Mouse (Mus musculus) heart, embryonic 12.5 days (tissue): ENCODE measurements around the gene Polr2c. TPM values are rescaled to one million over a fixed set of nuclear protein-coding genes. Genes with fewer than 3 reads are reported as not detected.
A peak's percentile ranks its signal among the peaks of the same experiment; 100 is the strongest.

Source experiments
- ATAC-seq: fragments of 200-750 bp; cut with Nextera tagmentation; 2 replicates; pipeline ENCODE4 v1.8.0; 2017; ENCODE audit warnings: moderate TSS enrichment, moderate library complexity; ENCODE audit not compliant: insufficient number of reproducible peaks, low FRiP score
- H3K27ac ChIP-seq: fragments of 300-500 bp; sonication (generic); 2 replicates; pipeline ENCODE4 v1.5.1; 2016; ENCODE audit warnings: mild to moderate bottlenecking, moderate library complexity; ENCODE audit not compliant: poor library complexity, severe bottlenecking
- H3K27me3 ChIP-seq: fragments of 300-500 bp; sonication (generic); replicated peaks from 2 replicates; pipeline ENCODE4 v1.6.1; 2016; ENCODE audit warnings: mild to moderate bottlenecking, moderate library complexity
- H3K36me3 ChIP-seq: fragments of 300-500 bp; sonication (generic); 2 replicates; pipeline ENCODE4 v1.6.1; 2016; ENCODE audit warnings: mild to moderate bottlenecking, moderate library complexity
- H3K4me1 ChIP-seq: fragments of 300-500 bp; sonication (generic); replicated peaks from 2 replicates; pipeline ENCODE4 v1.6.1; 2016; ENCODE audit warnings: mild to moderate bottlenecking
- H3K4me2 ChIP-seq: fragments of 300-500 bp; sonication (generic); 2 replicates; pipeline ENCODE4 v1.6.1; 2016; ENCODE audit warnings: mild to moderate bottlenecking, moderate library complexity
- H3K4me3 ChIP-seq: fragments of 300-500 bp; sonication (generic); 2 replicates; pipeline ENCODE4 v1.5.1; 2016; ENCODE audit warnings: mild to moderate bottlenecking
- H3K9ac ChIP-seq: fragments of 300-500 bp; sonication (generic); 2 replicates; pipeline ENCODE4 v1.6.1; 2016; ENCODE audit warnings: mild to moderate bottlenecking, moderate library complexity
- H3K9me3 ChIP-seq: fragments of 300-500 bp; sonication (generic); replicated peaks from 2 replicates; pipeline ENCODE4 v1.6.1; 2016; ENCODE audit warnings: mild to moderate bottlenecking, moderate library complexity
- WGBS: fragments of 180-500 bp; shearing (Covaris S2); methylation state at CpG from one replicate; pipeline ENCODE4 v1.1.7; 2016; 5-methylcytosine and 5-hydroxymethylcytosine counted together
- polyA plus RNA-seq: library from polyadenylated mRNA; unstranded; fragments of >200 nt; fragmentation: Nextera tagmentation; extraction: Ambion mirVana; gene quantifications from 2 replicates; pipeline ENCODE4 v1.2.1, GENCODE M21; 2016

The Polr2c gene
- polyA plus RNA-seq, 1 experiment from 2014 or later: 122 TPM

DNA sequence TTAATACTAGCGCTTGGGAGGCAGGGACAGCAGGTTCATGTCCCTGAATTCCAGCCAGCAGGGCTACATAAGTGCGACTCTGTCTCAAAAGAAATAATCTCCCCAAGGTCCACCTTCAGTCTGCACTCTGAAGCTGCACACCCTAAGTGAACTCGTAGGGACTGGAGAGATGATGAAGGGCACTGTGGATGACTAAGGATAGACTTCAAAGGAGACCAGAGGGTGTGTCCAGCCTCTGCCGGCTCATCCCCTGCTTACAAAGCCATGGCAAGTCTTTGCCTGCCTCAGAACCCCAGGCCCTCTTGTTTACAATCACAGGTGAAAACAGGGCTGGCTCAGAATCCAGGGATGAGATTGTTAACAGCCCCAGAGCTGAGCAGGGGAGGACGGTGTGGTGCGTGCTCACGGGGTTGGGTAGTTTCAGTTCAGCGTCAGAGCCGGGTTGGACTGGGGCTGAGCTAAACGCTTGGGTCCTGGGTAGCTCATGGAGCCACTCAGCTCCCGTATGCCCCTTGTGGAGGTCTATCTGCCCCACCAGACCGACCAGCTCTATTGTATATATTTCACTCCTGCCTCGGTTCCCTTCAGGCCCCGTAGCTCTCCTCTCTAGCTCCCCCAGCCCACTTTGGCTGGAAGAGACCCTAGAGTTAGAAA lies 31.3 kb downstream of the Polr2c start:
- H3K27ac ChIP-seq: no peak overlapping the region

DNA sequence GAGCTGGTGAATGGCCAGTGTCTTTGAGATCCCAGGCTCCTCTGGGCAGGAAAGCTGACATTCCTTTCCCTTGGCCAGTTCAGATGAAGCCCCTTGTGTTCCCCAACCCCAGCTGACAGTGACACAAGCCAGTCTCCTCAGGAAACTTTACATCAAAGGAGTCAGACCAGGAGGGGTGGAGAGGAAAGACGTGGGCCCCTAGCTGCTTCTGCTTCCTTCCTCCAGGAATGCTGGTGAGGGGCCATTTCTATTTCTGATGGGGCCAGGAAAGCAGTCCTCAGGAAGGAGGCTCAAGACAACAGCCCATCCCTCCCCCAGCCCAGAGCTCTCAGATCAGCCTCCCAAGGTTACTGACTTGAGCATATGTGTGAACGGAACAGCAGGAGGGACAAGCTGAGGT lies 35.7 kb downstream of the Polr2c start:
- Histone ChIP-seq H3K9ac (no peak overlapping the region), H3K4me1 (peaks cover 41% of the 10 kb centered on the region), H3K36me3 (no peaks in the 10 kb centered on the region), H3K4me2 (no peak overlapping the region), H3K27ac (peak overlapping the region; percentile 56), H3K4me3 (no peak overlapping the region), H3K9me3 (no peaks in the 10 kb centered on the region), H3K27me3 (no peaks in the 10 kb centered on the region)
- 8% methylated on average over 2 of the region's 2 CpGs for WGBS
- peak; percentile 64; the same call in 1 of the 2 replicates for ATAC-seq

More for the DNA sequence above, 31.3 kb downstream of the Polr2c start:
- peak; percentile 82 for ATAC-seq
- Histone ChIP-seq H3K4me2 (peak overlapping the region; percentile 51), H3K4me1 (peaks cover 27% of the 10 kb centered on the region), H3K9ac (no peak overlapping the region), H3K27me3 (no peaks in the 10 kb centered on the region), H3K9me3 (no peaks in the 10 kb centered on the region), H3K4me3 (no peak overlapping the region), H3K36me3 (no peaks in the 10 kb centered on the region)
- 27% methylated on average over 14 of the region's 14 CpGs for WGBS

DNA sequence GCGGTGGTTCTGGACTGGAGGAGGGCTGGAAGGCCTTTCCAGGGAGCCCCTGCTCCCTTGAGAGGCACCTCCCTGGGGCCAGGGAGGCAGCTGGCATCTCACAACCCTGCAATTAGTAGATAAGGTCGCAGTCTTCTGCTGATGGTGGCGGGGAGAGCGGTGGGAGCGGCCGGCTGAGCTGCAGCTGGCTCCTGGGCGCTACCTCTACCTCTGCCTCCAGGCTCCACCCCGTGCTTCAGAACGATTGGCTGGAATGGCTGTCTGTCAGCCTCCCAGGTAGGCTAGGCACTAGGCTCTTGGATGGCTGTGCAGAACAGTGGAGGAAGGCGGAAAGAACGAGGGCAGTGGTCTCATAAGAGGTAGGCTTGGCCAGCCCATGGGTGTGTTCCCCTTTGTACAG lies 42.0 kb downstream of the Polr2c start:
- Histone ChIP-seq H3K27me3 (no peaks in the 10 kb centered on the region), H3K36me3 (peaks cover 27% of the 10 kb centered on the region), H3K4me1 (peaks cover 52% of the 10 kb centered on the region), H3K4me3 (peak overlapping the region; percentile 21), H3K27ac (peak overlapping the region; percentile 95), H3K9me3 (no peaks in the 10 kb centered on the region), H3K9ac (peak overlapping the region; percentile 49), H3K4me2 (peak overlapping the region; percentile 66)
- WGBS: 6% methylated on average over 11 of the region's 11 CpGs
- peak; percentile 84 for ATAC-seq

DNA sequence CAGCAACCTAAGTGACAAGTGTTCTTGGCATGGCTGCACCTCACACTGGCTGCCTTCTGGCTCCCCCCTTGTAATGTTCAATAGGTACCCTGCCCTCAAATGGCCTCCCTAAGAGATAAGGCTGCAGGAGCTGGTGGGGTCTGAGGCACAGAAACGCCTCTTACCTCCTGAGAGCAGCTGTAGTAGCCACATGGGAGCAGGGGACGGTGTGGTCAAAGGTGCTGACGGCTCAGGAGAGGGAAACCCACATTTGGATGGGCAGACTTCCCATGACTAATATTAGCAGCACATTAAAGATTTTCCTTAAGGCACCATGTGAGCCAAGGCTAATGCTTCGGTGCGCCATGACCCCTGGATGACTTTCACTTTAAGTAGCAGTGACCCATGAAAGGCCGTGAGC lies 43.4 kb downstream of the Polr2c start:
- 0 out of 2 replicates have a peak overlapping the region, but pooled peaks have one; percentile 40 for H3K9ac ChIP-seq
- 3% methylated on average over 6 of the region's 6 CpGs for WGBS
- no peaks in the 10 kb centered on the region for H3K27me3 ChIP-seq
- H3K27ac ChIP-seq: peak overlapping the region; percentile 95
- peak overlapping the region; percentile 66 for H3K4me2 ChIP-seq
- ATAC-seq: no peak
- H3K4me1 ChIP-seq: peaks cover 58% of the 10 kb centered on the region
- H3K4me3 ChIP-seq: 0 out of 2 replicates have a peak overlapping the region, but pooled peaks have one; percentile 1
- H3K9me3 ChIP-seq: no peaks in the 10 kb centered on the region
- H3K36me3 ChIP-seq: peaks cover 41% of the 10 kb centered on the region

DNA sequence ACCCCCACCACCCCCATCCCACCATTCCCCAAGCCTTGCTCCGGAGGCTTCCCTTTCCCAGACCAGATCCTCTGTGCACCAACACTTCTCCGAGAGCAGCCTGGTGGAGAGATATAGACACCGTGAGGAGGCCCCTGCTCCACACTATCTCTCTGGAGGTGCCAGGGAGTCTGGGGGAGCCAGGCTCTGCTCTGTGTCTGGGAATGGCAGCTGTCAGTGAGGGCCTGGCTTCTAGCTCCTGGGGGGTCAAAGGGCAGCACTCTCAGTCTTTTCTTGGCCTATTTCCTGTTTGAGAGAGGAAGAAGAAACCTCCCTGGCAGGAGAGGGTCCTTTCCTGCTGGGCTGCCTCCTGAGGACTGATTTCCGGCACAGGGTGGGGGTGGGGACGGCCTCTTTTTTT lies 43.8 kb downstream of the Polr2c start:
- Histone ChIP-seq H3K4me1 (peaks cover 62% of the 10 kb centered on the region), H3K36me3 (peaks cover 45% of the 10 kb centered on the region), H3K27ac (peak overlapping the region; percentile 95), H3K9ac (peak overlapping the region; percentile 40; the same call in 1 of the 2 replicates), H3K4me3 (0 out of 2 replicates have a peak overlapping the region, but pooled peaks have one; percentile 1), H3K4me2 (peak overlapping the region; percentile 66), H3K27me3 (no peaks in the 10 kb centered on the region), H3K9me3 (no peaks in the 10 kb centered on the region)
- 2% methylated on average over 5 of the region's 5 CpGs for WGBS
- peak; percentile 66 for ATAC-seq

DNA sequence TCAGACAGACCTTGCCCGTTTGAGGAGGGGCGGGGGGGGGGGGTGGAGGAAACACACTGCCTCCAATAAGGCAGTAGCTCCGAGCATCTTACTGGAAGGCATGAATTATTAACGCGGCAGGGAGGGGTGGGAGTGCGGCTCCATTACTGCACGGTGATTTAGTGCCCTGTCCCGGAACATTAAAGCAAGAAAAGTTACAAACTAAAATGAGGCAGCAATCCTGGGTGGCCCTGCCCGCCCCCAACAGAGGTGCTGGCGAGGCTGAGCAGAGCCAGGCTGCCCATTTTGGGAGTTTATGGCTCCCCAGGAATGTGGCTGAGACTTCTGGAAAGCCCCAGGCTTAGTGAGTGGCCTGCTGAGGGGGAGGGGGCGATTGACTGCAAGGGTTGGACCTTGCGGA lies 46.5 kb downstream of the Polr2c start:
- ATAC-seq: no peak
- H3K9ac ChIP-seq: no peak overlapping the region
- 76% methylated on average over 12 of the region's 12 CpGs for WGBS
- H3K27me3 ChIP-seq: no peaks in the 10 kb centered on the region
- H3K4me3 ChIP-seq: no peak overlapping the region
- H3K27ac ChIP-seq: no peak overlapping the region
- peaks cover 70% of the 10 kb centered on the region for H3K36me3 ChIP-seq
- H3K4me1 ChIP-seq: peaks cover 68% of the 10 kb centered on the region
- H3K9me3 ChIP-seq: no peaks in the 10 kb centered on the region
- no peak overlapping the region for H3K4me2 ChIP-seq

DNA sequence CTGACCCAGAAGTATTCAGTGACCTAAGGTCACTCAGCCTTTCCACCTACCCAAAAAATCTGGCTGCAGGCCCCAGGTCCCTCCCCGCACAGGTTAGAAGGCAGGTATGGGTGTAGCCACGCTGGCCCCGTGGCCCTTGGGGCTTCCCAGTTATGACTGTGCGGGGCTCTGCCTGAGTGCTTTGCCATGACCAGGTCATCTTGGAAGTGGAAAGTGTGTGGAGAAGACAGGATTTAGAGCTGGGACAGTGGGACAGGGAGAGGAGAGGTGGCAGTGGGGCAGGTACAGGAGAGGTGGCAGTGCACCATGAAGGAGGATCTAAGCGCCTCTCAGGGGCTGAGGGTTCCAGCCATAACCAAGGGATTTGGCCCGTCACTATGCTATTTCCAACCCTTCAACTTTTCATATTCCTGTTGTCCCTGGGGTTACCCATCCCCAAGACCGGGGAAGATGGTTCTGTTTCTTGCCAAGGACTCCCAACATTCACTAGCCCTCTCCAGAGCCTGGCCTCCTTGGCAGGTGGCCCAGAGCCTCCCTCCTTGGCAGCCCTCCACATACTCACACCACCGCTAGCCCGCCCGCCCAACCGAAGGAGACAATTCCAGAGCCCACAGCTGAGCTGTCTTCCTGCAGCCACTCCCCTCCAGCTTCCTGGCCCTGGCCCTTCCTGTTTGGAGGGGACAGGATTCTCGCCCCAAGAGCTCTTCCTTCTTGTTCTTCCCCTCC lies 47.4 kb downstream of the Polr2c start:
- H3K27ac ChIP-seq: peak overlapping the region; percentile 65
- peak; percentile 62 for ATAC-seq
- H3K9ac ChIP-seq: peak overlapping the region; percentile 14; the same call in 1 of the 2 replicates
- H3K4me3 ChIP-seq: no peak overlapping the region
- H3K4me1 ChIP-seq: peaks cover 60% of the 10 kb centered on the region
- no peak overlapping the region; the same call in 1 of the 2 replicates for H3K4me2 ChIP-seq
- H3K36me3 ChIP-seq: peaks cover 76% of the 10 kb centered on the region
- H3K27me3 ChIP-seq: no peaks in the 10 kb centered on the region
- no peaks in the 10 kb centered on the region for H3K9me3 ChIP-seq
- WGBS: 59% methylated on average over 12 of the region's 12 CpGs

DNA sequence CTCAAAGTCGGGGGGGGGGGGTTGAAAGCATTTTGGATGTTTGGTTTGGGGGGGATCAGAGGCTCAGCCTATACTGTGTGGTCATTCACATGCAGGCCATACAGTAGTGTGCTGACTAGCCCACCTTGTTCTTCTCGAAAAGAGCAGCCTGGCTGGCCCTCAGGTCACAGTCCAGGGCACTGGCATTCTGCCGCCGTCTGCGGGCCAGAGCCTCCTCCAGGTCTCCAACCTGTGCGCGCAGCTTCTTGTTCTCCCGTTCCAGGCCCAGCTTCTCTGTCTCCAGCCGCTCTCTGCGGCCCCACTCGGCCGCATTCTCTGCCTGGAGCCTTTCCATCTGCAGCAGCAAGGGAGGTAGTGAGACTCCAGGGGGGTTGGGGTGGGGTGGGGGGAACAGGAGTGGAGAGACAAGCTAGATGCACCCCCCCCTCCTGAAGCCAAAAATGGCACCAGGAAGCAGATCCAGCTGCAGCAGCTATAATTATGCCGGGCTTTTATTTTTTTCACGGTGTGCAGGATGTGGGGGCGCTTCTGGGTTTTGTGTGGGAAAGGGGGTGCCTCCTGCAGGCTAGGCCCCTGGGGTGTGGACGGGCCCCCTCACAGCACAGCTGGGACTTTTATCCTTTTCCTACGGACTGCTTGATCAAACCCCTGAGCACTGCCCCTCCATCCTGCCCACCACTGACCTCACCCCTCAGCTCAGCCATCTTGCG lies 50.5 kb downstream of the Polr2c start:
- H3K36me3 ChIP-seq: peaks cover 92% of the 10 kb centered on the region
- 80% methylated on average over 18 of the region's 18 CpGs for WGBS
- peaks cover 43% of the 10 kb centered on the region for H3K4me1 ChIP-seq
- H3K4me3 ChIP-seq: no peak overlapping the region
- H3K27ac ChIP-seq: no peak overlapping the region
- 0 out of 2 replicates have a peak, but pooled peaks cover 5% of the 10 kb centered on the region for H3K27me3 ChIP-seq
- H3K4me2 ChIP-seq: no peak overlapping the region
- H3K9ac ChIP-seq: no peak overlapping the region
- H3K9me3 ChIP-seq: no peaks in the 10 kb centered on the region
- no peak for ATAC-seq

DNA sequence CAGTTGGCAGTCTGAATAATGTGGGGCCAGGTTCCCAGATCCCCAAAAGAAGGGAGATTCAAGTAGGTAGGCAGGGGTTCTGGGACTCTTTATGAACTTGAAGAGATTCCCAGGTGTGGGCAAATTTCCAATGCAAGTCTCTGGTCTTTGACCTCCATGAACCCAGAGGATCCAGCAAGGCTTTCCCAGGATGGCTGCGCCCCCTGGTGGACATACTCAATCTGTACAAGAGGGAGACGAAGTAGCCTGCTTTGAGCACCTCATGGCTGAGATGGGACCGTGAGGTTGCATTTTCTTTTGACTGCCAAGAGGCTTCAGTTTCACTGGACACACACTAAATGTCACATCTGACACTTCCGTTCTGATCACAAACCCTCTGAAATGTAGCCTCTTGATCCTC lies 51.6 kb downstream of the Polr2c start:
- ATAC-seq: peak; percentile 64
- Histone ChIP-seq H3K9ac (0 out of 2 replicates have a peak overlapping the region, but pooled peaks have one; percentile 5), H3K4me2 (no peak overlapping the region), H3K27ac (no peak overlapping the region), H3K36me3 (peaks cover 86% of the 10 kb centered on the region), H3K4me1 (peaks cover 52% of the 10 kb centered on the region), H3K4me3 (no peak overlapping the region), H3K9me3 (no peaks in the 10 kb centered on the region), H3K27me3 (0 out of 2 replicates have a peak, but pooled peaks cover 8% of the 10 kb centered on the region)
- WGBS: 6% methylated on average over 4 of the region's 4 CpGs

DNA sequence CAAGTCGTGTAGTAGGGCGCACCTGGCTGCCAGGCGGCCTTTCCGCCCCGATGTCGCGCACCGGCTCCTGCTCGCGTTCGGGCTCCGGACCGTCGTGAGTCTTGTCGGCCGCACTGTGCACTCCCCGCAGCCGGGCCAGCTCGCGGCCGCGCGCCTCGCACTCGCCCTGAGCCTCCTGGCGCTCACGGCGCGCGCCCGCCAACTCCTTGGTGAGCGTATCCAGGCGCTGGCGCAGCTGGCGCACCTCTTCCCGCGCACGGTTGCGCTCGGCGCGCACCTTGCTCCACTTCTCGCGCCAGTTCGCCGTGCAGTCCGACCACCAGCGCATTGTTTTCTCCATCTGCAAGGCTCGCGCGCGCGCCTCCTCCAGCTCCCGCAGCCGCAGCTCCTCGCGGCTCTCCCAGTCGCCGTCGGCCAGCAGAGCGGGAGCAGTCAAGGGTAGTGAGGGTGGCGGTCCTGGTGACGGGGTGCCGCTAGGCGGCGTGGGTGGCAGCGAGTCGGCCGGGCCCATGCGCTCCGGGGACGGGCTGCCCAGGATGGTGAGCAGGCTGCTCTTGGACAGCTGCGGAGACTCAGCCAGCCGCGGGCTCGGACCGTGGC lies 55.9 kb downstream of the Polr2c start:
- Histone ChIP-seq H3K4me3 (peak overlapping the region; percentile 42), H3K4me2 (peak overlapping the region; percentile 79), H3K36me3 (peaks cover 44% of the 10 kb centered on the region), H3K27ac (no peak overlapping the region), H3K9ac (peak overlapping the region; percentile 66), H3K4me1 (peaks cover 59% of the 10 kb centered on the region), H3K9me3 (no peaks in the 10 kb centered on the region), H3K27me3 (0 out of 2 replicates have a peak, but pooled peaks cover 8% of the 10 kb centered on the region)
- 8% methylated on average over 77 of the region's 77 CpGs for WGBS
- ATAC-seq: peak; percentile 26; the same call in 1 of the 2 replicates
